In genomic region chr3:152333641-152334040, GRCm38 (mm10) we compare ENCODE assay signal across 28 mouse cellular contexts. TPM values are rescaled to one million over a fixed set of nuclear protein-coding genes. Genes with fewer than 3 reads are reported as not detected.
A peak's percentile ranks its signal among the peaks of the same experiment; 100 is the strongest.
DNase-seq lines count a peak whose midpoint lies in the region; ATAC-seq and TF ChIP-seq lines count a peak whose summit lies in the region.
"Had no signal": no experiment of that assay in that cellular context is flagged by ENCODE, and none has a peak within 500 bp of the region (broad histone marks: within the 10 kb centered on the region; RNA-seq: fewer than 3 reads in every experiment).

No protein-coding gene starts in this region.

- 0 out of 2 replicates have a peak, but pooled peaks have one; percentile 15 for ATAC-seq in liver, embryonic 14.5 days (ENCODE audit: insufficient read depth)
- ATAC-seq in common myeloid progenitor, adult 5-6 weeks (replicated peaks; ENCODE audit: low read depth, poor library complexity, severe bottlenecking), result 0 out of 2 replicates have a peak, but pooled peaks have one; percentile 18
- ATAC-seq in megakaryocyte progenitor cell, adult 5-6 weeks (replicated peaks; ENCODE audit: poor library complexity), result peak; percentile 66
- no peak for ATAC-seq in hindbrain, embryonic 14.5 days (ENCODE audit: low FRiP score)
- ATAC-seq: activated CD4-positive, CD25-positive, alpha-beta regulatory T cell, adult 4 months; forebrain, embryonic 14.5 days; forebrain, postnatal 0 days; hindbrain, postnatal 0 days; inflammation-experienced regulatory T-cells, adult 6 months had no signal

- TF ChIP-seq EP300 in liver, embryonic 14.5 days (IDR thresholded peaks at IDR 0.05; ENCODE audit: low read depth), result no peak

- H3K36me3 ChIP-seq in liver, embryonic 14.5 days (replicated peaks; ENCODE audit: control insufficient read depth, insufficient read depth, low read depth), result 0 out of 2 replicates have a peak, but pooled peaks cover 5% of the 10 kb centered on the region
- peaks cover 57% of the 10 kb centered on the region for H3K36me3 ChIP-seq in hindbrain, embryonic 14.5 days (replicated peaks; ENCODE audit: control insufficient read depth, insufficient read depth)

- no peaks in the 10 kb centered on the region for H3K4me1 ChIP-seq in liver, embryonic 14.5 days (replicated peaks; ENCODE audit: control insufficient read depth in 2 of 2, insufficient read depth in 2 of 2, low read length in 1 of 2)
- no peaks in the 10 kb centered on the region for H3K4me1 ChIP-seq in hindbrain, embryonic 14.5 days (replicated peaks; ENCODE audit: control insufficient read depth, insufficient read depth, low read length)
- H3K4me1 ChIP-seq: embryonic facial prominence, embryonic 12.5 days; heart, embryonic 12.5 days; hindbrain, embryonic 10.5 days had no signal

- H3K27ac ChIP-seq in liver, embryonic 14.5 days, result no peak overlapping the region
- no peak overlapping the region for H3K27ac ChIP-seq in hindbrain, embryonic 14.5 days
- H3K27ac ChIP-seq: embryonic facial prominence, embryonic 12.5 days; embryonic facial prominence, embryonic 15.5 days; heart, embryonic 15.5 days; hindbrain, embryonic 10.5 days; hindbrain, embryonic 13.5 days; hindbrain, postnatal 0 days had no signal

- DNase-seq in liver, embryonic 14.5 days (ENCODE audit: low read depth in 3 of 3, low spot score in 3 of 3), result no peak
- DNase-seq in liver (no peak), A20 (ENCODE audit: low read depth, low spot score) (peak; percentile 77)
- DNase-seq in hindbrain, embryonic 14.5 days (ENCODE audit: low spot score), result no peak
- no peak for DNase-seq in heart, adult 11 months
- DNase-seq: adrenal gland, adult 8-10 months; adrenal gland, postnatal 25 days; cerebellum, adult 18-20 months; cerebellum, adult 9-10 months; cerebellum, postnatal 14 days; forebrain, postnatal 0 days; gastrocnemius, postnatal 10 days; gastrocnemius, postnatal 36 days; heart, adult 18-20 months; heart, postnatal 10 days; heart, postnatal 36 days had no signal

- H3K4me3 ChIP-seq in liver, embryonic 14.5 days (ENCODE audit: insufficient read depth in 1 of 2, low read depth in 2 of 2, low read length in 2 of 2), result no peak overlapping the region
- H3K4me3 ChIP-seq in hindbrain, embryonic 14.5 days (replicated peaks; ENCODE audit: low read length), result no peak overlapping the region
- H3K4me3 ChIP-seq: embryonic facial prominence, embryonic 12.5 days; embryonic facial prominence, embryonic 15.5 days; heart, embryonic 12.5 days; heart, embryonic 15.5 days; hindbrain, embryonic 10.5 days; hindbrain, embryonic 13.5 days had no signal

- no peaks in the 10 kb centered on the region for H3K27me3 ChIP-seq in liver, embryonic 14.5 days (ENCODE audit: control insufficient read depth, insufficient read depth, low read length)
- H3K27me3 ChIP-seq in hindbrain, embryonic 14.5 days (ENCODE audit: control insufficient read depth, insufficient read depth, low read length), result no peaks in the 10 kb centered on the region
- H3K27me3 ChIP-seq: embryonic facial prominence, embryonic 12.5 days; embryonic facial prominence, embryonic 15.5 days; heart, embryonic 12.5 days; heart, embryonic 15.5 days; hindbrain, embryonic 13.5 days had no signal

- no peak overlapping the region for H3K4me2 ChIP-seq in liver, embryonic 14.5 days (ENCODE audit: low read depth)
- no peak overlapping the region for H3K4me2 ChIP-seq in hindbrain, embryonic 14.5 days (replicated peaks)
- H3K4me2 ChIP-seq: embryonic facial prominence, embryonic 12.5 days; embryonic facial prominence, embryonic 15.5 days; heart, embryonic 12.5 days; heart, embryonic 15.5 days; hindbrain, embryonic 13.5 days had no signal

- no peaks in the 10 kb centered on the region for H3K9me3 ChIP-seq in liver, embryonic 14.5 days (ENCODE audit: control insufficient read depth, low read length)
- no peaks in the 10 kb centered on the region for H3K9me3 ChIP-seq in hindbrain, embryonic 14.5 days (ENCODE audit: control insufficient read depth, low read length)
- H3K9me3 ChIP-seq: embryonic facial prominence, embryonic 12.5 days; embryonic facial prominence, embryonic 15.5 days; heart, embryonic 12.5 days; heart, embryonic 15.5 days; hindbrain, embryonic 10.5 days; hindbrain, embryonic 13.5 days had no signal

- WGBS in liver, embryonic 14.5 days (ENCODE audit: insufficient replicate concordance), result 67% methylated on average over 10 of the region's 10 CpGs
- WGBS in hindbrain, embryonic 14.5 days, result 96% methylated on average over 10 of the region's 10 CpGs

- TF ChIP-seq CTCF in liver, embryonic 14.5 days (IDR thresholded peaks at IDR 0.05; ENCODE audit: low read depth), result no peak

- H3K9ac ChIP-seq in liver, embryonic 14.5 days (replicated peaks), result no peak overlapping the region
- H3K9ac ChIP-seq in hindbrain, embryonic 14.5 days, result no peak overlapping the region
- H3K9ac ChIP-seq: embryonic facial prominence, embryonic 12.5 days; embryonic facial prominence, embryonic 15.5 days; forebrain, postnatal 0 days; heart, embryonic 12.5 days; heart, embryonic 15.5 days; hindbrain, embryonic 13.5 days had no signal

RNA-seq across cellular contexts. Expression of gene Miga1, which starts 6.6 kb away (rescaled TPM):
- 2.3 and 3.4 TPM in 2 replicates for polyA plus RNA-seq in liver, embryonic 14.5 days (2012; rRNA removed)
- polyA plus RNA-seq in liver, embryonic 14.5 days (2014; fragmentation: Nextera tagmentation; extraction: Ambion mirVana), result 3.0 and 4.4 TPM in 2 replicates
- 25.3 and 29.1 TPM in 2 replicates for total RNA-seq in common myeloid progenitor, adult 5-6 weeks (2017)
- 20.4 and 22.3 TPM in 2 replicates for total RNA-seq in megakaryocyte progenitor cell, adult 5-6 weeks (2015)
- 25.9 and 36.1 TPM in 2 replicates for total RNA-seq in megakaryocyte progenitor cell, adult 5-6 weeks (2017)
- 18.9 and 20.1 TPM in 2 replicates for polyA plus RNA-seq in hindbrain, embryonic 14.5 days (2014; fragmentation: Nextera tagmentation; extraction: Ambion mirVana)

RNA-seq across cellular contexts. Expression of gene Usp33, which starts 12.6 kb away (rescaled TPM):
- polyA plus RNA-seq in liver, embryonic 14.5 days (2012; rRNA removed), result 11.7 and 18.5 TPM in 2 replicates
- 23.1 and 24.8 TPM in 2 replicates for polyA plus RNA-seq in liver, embryonic 14.5 days (2014; fragmentation: Nextera tagmentation; extraction: Ambion mirVana)
- total RNA-seq in common myeloid progenitor, adult 5-6 weeks (2017), result 65.3 and 67.5 TPM in 2 replicates
- 23.5 and 35.7 TPM in 2 replicates for total RNA-seq in megakaryocyte progenitor cell, adult 5-6 weeks (2015)
- 48.4 and 83.5 TPM in 2 replicates for total RNA-seq in megakaryocyte progenitor cell, adult 5-6 weeks (2017)
- polyA plus RNA-seq in hindbrain, embryonic 14.5 days (2014; fragmentation: Nextera tagmentation; extraction: Ambion mirVana), result 108 and 113 TPM in 2 replicates
